Mouse (Mus musculus) testis, adult 2 months (tissue): ENCODE results near the gene Dnah1. TPM values are rescaled to one million over a fixed set of nuclear protein-coding genes. Genes with fewer than 3 reads are reported as not detected.

Experiments
- H3K27ac ChIP-seq: fragments of 200-500 bp; 2 replicates; pipeline ENCODE4 v1.5.1; 2012; ENCODE audit warnings: low read depth, low read length; ENCODE audit not compliant: control insufficient read depth, insufficient read depth
- H3K27me3 ChIP-seq: fragments of 200-500 bp; 2 replicates; pipeline ENCODE4 v1.6.1; 2012; ENCODE audit warnings: mild to moderate bottlenecking, low read length, moderate library complexity; ENCODE audit not compliant: control insufficient read depth, insufficient read depth
- H3K36me3 ChIP-seq: fragments of 200-500 bp; 2 replicates; pipeline ENCODE4 v1.6.1; 2012; ENCODE audit warnings: mild to moderate bottlenecking, low read length; ENCODE audit not compliant: control insufficient read depth, insufficient read depth
- H3K4me1 ChIP-seq: fragments of 200-500 bp; 2 replicates; pipeline ENCODE4 v1.6.1; 2012; ENCODE audit warnings: low read length; ENCODE audit not compliant: control insufficient read depth, insufficient read depth
- H3K4me3 ChIP-seq: fragments of 200-500 bp; 2 replicates; pipeline ENCODE4 v1.5.1; 2012; ENCODE audit warnings: low read depth, mild to moderate bottlenecking, low read length, moderate library complexity, mixed read lengths; ENCODE audit not compliant: control insufficient read depth
- CTCF ChIP-seq: fragments of 200-500 bp; IDR thresholded peaks from 2 replicates; pipeline ENCODE4 v1.5.1; 2012; ENCODE audit warnings: low read depth, mild to moderate bottlenecking, inconsistent platforms, low read length, moderate library complexity; ENCODE audit not compliant: control insufficient read depth, insufficient read depth, insufficient replicate concordance
- POLR2A ChIP-seq: fragments of 200-500 bp; IDR thresholded peaks from 2 replicates; pipeline ENCODE4 v1.6.1; 2012; ENCODE audit warnings: low read depth, mild to moderate bottlenecking, inconsistent platforms, low read length, moderate library complexity; ENCODE audit not compliant: control insufficient read depth
- polyA plus RNA-seq: library from polyadenylated mRNA; depleted of rRNA; stranded (reverse); fragments of >200 nt; gene quantifications from 2 replicates; pipeline ENCODE4 v1.2.3, GENCODE M21; 2012

The Dnah1 gene
- polyA plus RNA-seq, 1 experiment, result 54.0 TPM

GRCm38 (mm10) chr14:31337947-31338346 is 14.3 kb upstream of the Dnah1 start:
- Histone ChIP-seq H3K36me3 (no peaks in the 10 kb centered on the region), H3K4me3 (no peak overlapping the region), H3K4me1 (peaks cover 2% of the 10 kb centered on the region; the same call in 1 of the 2 replicates), H3K27me3 (no peaks in the 10 kb centered on the region), H3K27ac (no peak overlapping the region)
- TF ChIP-seq CTCF (no peak), POLR2A (no peak)

GRCm38 (mm10) chr14:31337406-31337805 is 13.7 kb upstream of the Dnah1 start:
- H3K36me3 ChIP-seq, result no peaks in the 10 kb centered on the region
- H3K4me3 ChIP-seq, result no peak overlapping the region
- TF ChIP-seq CTCF (no peak), POLR2A (no peak)
- no peak overlapping the region for H3K27ac ChIP-seq
- peaks cover 2% of the 10 kb centered on the region; the same call in 1 of the 2 replicates for H3K4me1 ChIP-seq
- H3K27me3 ChIP-seq, result no peaks in the 10 kb centered on the region

DNA sequence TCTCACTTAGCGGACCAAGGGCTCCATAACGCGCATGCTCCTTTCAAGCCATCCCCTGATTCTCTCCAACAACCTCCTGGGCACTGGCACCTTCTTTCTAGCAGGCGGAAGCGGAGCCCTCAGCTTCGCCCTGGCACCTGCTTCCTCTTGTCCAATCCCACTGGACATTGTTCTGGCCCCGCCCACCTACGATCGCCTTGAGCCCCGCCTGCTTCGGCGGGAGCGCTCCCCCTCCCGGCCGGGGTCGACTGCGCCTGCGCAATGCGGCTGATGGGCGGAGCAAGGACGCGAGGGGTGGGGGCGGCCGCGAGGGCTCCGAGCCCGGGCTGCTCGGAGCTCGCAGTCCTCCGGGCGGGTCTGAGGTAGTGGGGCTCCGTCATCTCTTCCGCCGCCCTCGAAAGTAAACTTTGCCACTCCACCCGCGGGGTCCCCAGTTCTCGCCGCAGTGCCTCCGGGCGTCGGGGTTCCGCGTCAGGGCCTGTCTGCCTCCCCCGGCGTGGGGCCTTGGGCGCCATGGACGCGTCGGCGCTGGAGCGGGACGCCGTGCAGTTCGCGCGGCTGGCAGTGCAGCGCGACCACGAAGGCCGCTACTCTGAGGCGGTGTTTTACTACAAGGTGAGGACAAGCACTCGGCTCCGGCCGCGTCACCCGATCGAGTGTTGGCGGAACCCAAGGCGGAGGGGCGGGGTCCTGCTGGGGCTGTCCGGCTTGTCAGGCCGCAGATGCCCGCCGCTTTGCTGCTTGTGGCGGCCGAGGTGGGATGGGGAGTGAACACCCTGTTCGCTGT is 12.9 kb upstream of the Dnah1 start, which contains the start of gene Capn7:
Gene Capn7, plus strand, starts transcription at position 270 of the 787 bp plus-strand sequence.
- H3K36me3 ChIP-seq, result no peaks in the 10 kb centered on the region
- peak within 1 kb of the TSS; percentile 95 for H3K4me3 ChIP-seq
- no peaks in the 10 kb centered on the region for H3K27me3 ChIP-seq
- peaks cover 2% of the 10 kb centered on the region; the same call in 1 of the 2 replicates for H3K4me1 ChIP-seq
- TF ChIP-seq POLR2A, result peak; percentile 90
- TF ChIP-seq CTCF, result no peak
- H3K27ac ChIP-seq, result peak within 1 kb of the TSS; percentile 90

GRCm38 (mm10) chr14:31335765-31336164 is 12.1 kb upstream of the Dnah1 start:
- Histone ChIP-seq H3K4me1 (peaks cover 2% of the 10 kb centered on the region; the same call in 1 of the 2 replicates), H3K4me3 (peak overlapping the region; percentile 38), H3K27me3 (no peaks in the 10 kb centered on the region), H3K27ac (0 out of 2 replicates have a peak overlapping the region, but pooled peaks have one; percentile 22), H3K36me3 (no peaks in the 10 kb centered on the region)
- no peak for TF ChIP-seq CTCF

GRCm38 (mm10) chr14:31330957-31331356 is 7.3 kb upstream of the Dnah1 start:
- no peak overlapping the region for H3K4me3 ChIP-seq
- H3K4me1 ChIP-seq, result no peaks in the 10 kb centered on the region
- no peaks in the 10 kb centered on the region for H3K36me3 ChIP-seq
- TF ChIP-seq CTCF, result no peak
- TF ChIP-seq POLR2A, result no peak
- H3K27ac ChIP-seq, result no peak overlapping the region
- H3K27me3 ChIP-seq, result no peaks in the 10 kb centered on the region

DNA sequence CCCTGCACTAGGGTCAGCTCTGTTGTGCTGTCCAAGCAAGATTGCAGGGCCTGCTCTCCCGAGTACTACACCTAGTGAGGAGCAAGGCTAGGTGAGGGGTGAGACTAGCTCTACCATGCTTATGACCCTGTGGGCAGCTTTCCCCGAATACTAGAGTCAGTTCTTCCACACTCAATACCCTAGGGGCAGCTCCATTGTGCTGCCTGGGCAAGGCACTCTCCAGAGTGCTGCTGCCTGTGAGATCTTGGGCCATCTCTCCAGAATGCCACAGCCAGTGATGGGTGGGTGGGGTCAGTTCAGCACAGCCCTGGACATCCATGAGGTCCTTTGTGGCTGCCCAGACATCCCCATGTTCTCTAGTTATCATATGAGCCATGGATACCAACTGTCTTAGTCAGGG is 6.0 kb upstream of the Dnah1 start:
- TF ChIP-seq POLR2A (no peak), CTCF (no peak)
- Histone ChIP-seq H3K36me3 (no peaks in the 10 kb centered on the region), H3K4me3 (no peak overlapping the region), H3K4me1 (0 out of 2 replicates have a peak, but pooled peaks cover 2% of the 10 kb centered on the region), H3K27me3 (no peaks in the 10 kb centered on the region), H3K27ac (no peak overlapping the region)

- no peak for TF ChIP-seq CTCF
- TF ChIP-seq POLR2A, result no peak
- Histone ChIP-seq H3K4me3 (no peak overlapping the region), H3K36me3 (no peaks in the 10 kb centered on the region; the same call in 1 of the 2 replicates), H3K27ac (no peak overlapping the region), H3K27me3 (no peaks in the 10 kb centered on the region), H3K4me1 (peaks cover 17% of the 10 kb centered on the region)
These were observed 4.0 kb upstream of the Dnah1 start for GRCm38 (mm10) chr14:31327681-31328080.

- TF ChIP-seq CTCF (no peak), POLR2A (no peak)
- Histone ChIP-seq H3K36me3 (no peaks in the 10 kb centered on the region; the same call in 1 of the 2 replicates), H3K27me3 (no peaks in the 10 kb centered on the region), H3K4me3 (no peak overlapping the region), H3K4me1 (peaks cover 21% of the 10 kb centered on the region), H3K27ac (no peak overlapping the region)
These were observed 3.5 kb upstream of the Dnah1 start for GRCm38 (mm10) chr14:31327196-31327595.
